Mouse (Mus musculus) lung, postnatal 0 days (tissue): ENCODE measurements around the gene Olfr372.

Experiments used
- CTCF ChIP-seq: IDR thresholded peaks from 2 replicates; pipeline ENCODE4 v1.5.1; 2016; ENCODE audit warnings: antibody characterized with exemption, mild to moderate bottlenecking
- EP300 ChIP-seq: IDR thresholded peaks from 2 replicates; pipeline ENCODE4 v1.6.1; 2016; ENCODE audit warnings: antibody characterized with exemption, mild to moderate bottlenecking, control low read depth

GRCm38 (mm10) chr8:72002942-72003341 is 38.1 kb upstream of the Olfr372 start:
- no peak for TF ChIP-seq CTCF
- TF ChIP-seq EP300: no peak
